Mouse (Mus musculus) ES-E14 (cell line): ENCODE results near the gene Gm10428. TPM values are rescaled to one million over a fixed set of nuclear protein-coding genes. Genes with fewer than 3 reads are reported as not detected.
"Not testable (repeated sequence)": the region's sequence is repeated elsewhere in the genome, so short reads cannot be mapped to it uniquely, and the experiment has no call there.

Experiments used
- DNase-seq: peaks from one replicate; pipeline ENCODE4 v3.0.0-alpha.2; 2013; ENCODE audit warnings: low read depth, low spot score
- H3K27ac ChIP-seq: 2 replicates; pipeline ENCODE4 v1.5.1; 2012; ENCODE audit warnings: low read depth, mild to moderate bottlenecking, low read length, moderate library complexity, mixed read lengths; ENCODE audit not compliant: poor library complexity, insufficient read depth, severe bottlenecking
- H3K36me3 ChIP-seq: 2 replicates; pipeline ENCODE4 v1.6.1; 2012; ENCODE audit warnings: mild to moderate bottlenecking, low read length, moderate library complexity, mixed read lengths; ENCODE audit not compliant: control insufficient read depth, poor library complexity, insufficient read depth, severe bottlenecking
- H3K4me1 ChIP-seq, 2 experiments: fragments of 150-350 bp in 1 of 2; sonication (generic) in 1 of 2; 2 replicates each; pipeline ENCODE4 v1.6.1; 2012; ENCODE audit warnings: low read length in 2 of 2, mild to moderate bottlenecking in 1 of 2, mixed read lengths in 1 of 2; ENCODE audit not compliant: control insufficient read depth in 2 of 2, insufficient read depth in 2 of 2, poor library complexity in 1 of 2
- H3K4me3 ChIP-seq, 2 experiments: fragments of 150-350 bp in 1 of 2; sonication (generic) in 1 of 2; 2 replicates each; pipeline ENCODE4 v1.5.1; 2012; ENCODE audit warnings: low read length in 2 of 2, low read depth in 1 of 2, mild to moderate bottlenecking in 1 of 2, mixed read lengths in 1 of 2; ENCODE audit not compliant: insufficient read depth in 1 of 2, poor library complexity in 1 of 2, severe bottlenecking in 1 of 2
- H3K9ac ChIP-seq: 2 replicates; pipeline ENCODE4 v1.6.1; 2012; ENCODE audit warnings: low read depth, mild to moderate bottlenecking, low read length, mixed read lengths; ENCODE audit not compliant: poor library complexity, insufficient read depth, severe bottlenecking
- H3K9me3 ChIP-seq: fragments of 150-350 bp; sonication (generic); 2 replicates; pipeline ENCODE4 v1.6.1; 2012; ENCODE audit warnings: low read depth, mild to moderate bottlenecking, low read length; ENCODE audit not compliant: control insufficient read depth, insufficient read depth
- CHD2 ChIP-seq: IDR thresholded peaks from 2 replicates; pipeline ENCODE4 v1.6.1; 2014; ENCODE audit warnings: mild to moderate bottlenecking, low read depth, low read length, inconsistent platforms
- HCFC1 ChIP-seq: IDR thresholded peaks from 2 replicates; pipeline ENCODE4 v1.6.1; 2012; ENCODE audit warnings: low read length, inconsistent platforms, borderline replicate concordance; ENCODE audit not compliant: insufficient read depth
- MAFK ChIP-seq: IDR thresholded peaks from 2 replicates; pipeline ENCODE4 v1.6.1; 2014; ENCODE audit warnings: mild to moderate bottlenecking, low read depth, low read length, inconsistent platforms; ENCODE audit not compliant: insufficient read depth
- ZC3H11A ChIP-seq: IDR thresholded peaks from 2 replicates; pipeline ENCODE4 v1.6.1; 2012; ENCODE audit warnings: low read depth, mild to moderate bottlenecking, inconsistent platforms, low read length, borderline replicate concordance
- ZNF384 ChIP-seq: IDR thresholded peaks from 2 replicates; pipeline ENCODE4 v1.6.1; 2012; ENCODE audit warnings: low read depth, low read length, inconsistent platforms
- in situ Hi-C, 2 experiments: fragments of 600-800 bp; cut with MboI; formaldehyde crosslinking; loops; one replicate each; pipeline ENCODE4 v1.15.1; 2025; ENCODE audit warnings: low sequenced_read_pairs in 2 of 2, inconsistent platforms in 1 of 2; ENCODE audit not compliant: unreplicated experiment in 2 of 2
- total RNA-seq: library from RNA; depleted of rRNA; stranded (reverse); fragments of 300-350 nt; gene quantifications from 2 replicates; pipeline ENCODE4 v1.2.3, GENCODE M21; 2012

The Gm10428 gene
- total RNA-seq, 1 experiment = not detected

DNA sequence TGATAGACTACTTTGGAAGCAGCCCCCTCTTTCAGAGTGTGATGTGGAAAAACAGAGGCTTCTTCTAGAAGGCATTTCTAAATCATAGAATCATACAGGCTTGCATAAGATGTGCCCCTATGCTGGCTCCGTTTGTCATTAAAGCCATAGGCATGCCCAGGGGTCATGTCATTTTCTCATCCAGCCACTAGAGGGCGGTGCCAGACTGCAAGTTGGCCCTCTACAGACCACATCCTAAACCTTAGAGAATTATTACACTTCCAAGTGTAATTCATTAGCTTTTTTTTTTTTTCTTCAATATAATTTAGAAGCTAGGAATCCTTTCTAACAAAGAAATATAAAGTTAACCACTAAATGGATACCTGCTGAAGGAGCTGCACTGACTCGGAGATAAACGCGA lies 8.8 kb upstream of the Gm10428 start:
- no peak overlapping the region for H3K27ac ChIP-seq
- no peak overlapping the region for H3K4me3 ChIP-seq
- in situ Hi-C loops = loop anchor here in 1 of 2 experiments (10.0 kb wide), 1 partner anchor 411 kb away; no protein-coding TSS in a partner anchor
- no peaks in the 10 kb centered on the region for H3K36me3 ChIP-seq
- no peak for TF ChIP-seq ZNF384
- TF ChIP-seq ZC3H11A = peak; percentile 80; the same call in 1 of the 2 replicates
- TF ChIP-seq HCFC1 = no peak
- no peak for TF ChIP-seq MAFK
- no peak for TF ChIP-seq CHD2
- H3K4me1 ChIP-seq = no peaks in the 10 kb centered on the region
- no peaks in the 10 kb centered on the region for H3K9me3 ChIP-seq
- no peak overlapping the region for H3K9ac ChIP-seq
- no peak for DNase-seq

DNA sequence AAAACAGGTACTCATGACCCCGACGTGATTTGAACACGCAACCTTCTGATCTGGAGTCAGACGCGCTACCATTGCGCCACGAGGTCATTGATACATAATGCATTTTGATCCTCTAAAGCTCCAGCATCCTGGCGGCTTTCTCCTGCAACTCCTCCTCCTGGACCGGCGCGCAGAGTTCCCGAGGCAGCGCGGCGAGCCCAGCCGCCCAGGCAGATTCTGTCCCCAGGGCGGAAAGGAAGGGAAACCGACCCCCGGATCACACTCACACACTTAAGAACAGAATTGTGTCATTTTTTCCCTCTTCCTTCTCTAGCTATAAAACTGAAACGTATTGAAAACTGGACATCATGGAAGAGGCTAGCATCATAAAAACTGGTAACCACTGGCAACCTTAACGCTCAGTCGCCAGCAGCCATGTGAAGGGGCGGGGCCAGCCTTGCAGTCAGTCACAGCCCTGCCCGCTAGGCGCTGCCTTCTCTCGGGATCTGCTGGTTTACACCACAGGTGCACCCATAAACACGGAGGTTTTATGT lies 6.8 kb upstream of the Gm10428 start:
- Histone ChIP-seq H3K4me3 (peak overlapping the region; percentile 25 to 26; a peak in 3 of 4 replicates), H3K9me3 (no peaks in the 10 kb centered on the region), H3K27ac (no peak overlapping the region), H3K4me1 (no peaks in the 10 kb centered on the region), H3K9ac (no peak overlapping the region), H3K36me3 (no peaks in the 10 kb centered on the region)
- no peak for DNase-seq
- TF ChIP-seq CHD2 (no peak), HCFC1 (no peak), MAFK (no peak), ZC3H11A (no peak), ZNF384 (no peak)
- in situ Hi-C loops = loop anchor here in 1 of 2 experiments (10.0 kb wide), 1 partner anchor 409 kb away; no protein-coding TSS in a partner anchor

DNA sequence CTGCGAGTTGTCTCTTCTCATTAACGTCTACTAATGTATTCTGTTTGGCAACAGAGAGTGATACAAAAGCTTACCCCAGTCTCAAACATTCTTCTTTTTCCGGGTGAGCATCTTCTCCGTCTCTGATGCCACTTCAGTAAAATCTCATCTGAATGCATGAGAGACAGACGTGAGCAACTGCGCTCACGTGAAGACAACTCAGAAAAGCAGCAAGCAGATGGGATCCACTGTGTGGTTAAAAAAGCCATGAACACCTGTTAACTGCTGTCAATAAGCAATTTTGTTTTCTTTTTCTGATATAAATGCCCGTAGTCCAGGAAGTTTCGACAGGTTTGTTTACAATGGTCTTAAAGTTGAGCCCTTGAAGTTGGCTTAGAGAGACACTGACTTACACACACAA lies 5.7 kb upstream of the Gm10428 start:
- no peak overlapping the region for H3K9ac ChIP-seq
- no peak for TF ChIP-seq HCFC1
- TF ChIP-seq CHD2 = no peak
- TF ChIP-seq ZC3H11A = no peak
- no peak for TF ChIP-seq MAFK
- TF ChIP-seq ZNF384 = no peak
- H3K36me3 ChIP-seq = no peaks in the 10 kb centered on the region
- no peak overlapping the region for H3K27ac ChIP-seq
- H3K4me3 ChIP-seq = no peak overlapping the region
- H3K9me3 ChIP-seq = no peaks in the 10 kb centered on the region
- no peaks in the 10 kb centered on the region for H3K4me1 ChIP-seq
- in situ Hi-C loops = loop anchor here in 1 of 2 experiments (10.0 kb wide), 1 partner anchor 408 kb away; no protein-coding TSS in a partner anchor
- DNase-seq = no peak

DNA sequence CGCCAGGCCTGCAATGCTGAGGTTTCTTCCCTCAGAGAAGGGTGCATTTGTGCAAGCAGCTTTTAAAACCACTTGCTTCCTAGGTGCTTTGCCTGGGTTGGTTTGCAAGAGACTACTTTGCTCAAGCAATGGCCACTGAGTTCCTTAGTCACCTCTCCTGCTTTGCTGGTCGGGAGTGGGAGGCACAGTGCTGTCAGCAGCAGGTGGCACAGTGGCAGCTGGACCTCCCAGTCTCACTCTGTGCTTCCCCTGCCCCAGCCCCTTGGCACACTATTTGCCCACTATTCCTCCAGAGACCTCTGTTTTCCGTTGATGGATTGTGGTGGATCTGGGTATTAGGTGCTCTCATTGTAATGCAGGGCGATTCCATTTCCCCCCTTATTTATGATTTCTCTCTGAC lies 4.8 kb upstream of the Gm10428 start:
- Histone ChIP-seq H3K4me3 (no peak overlapping the region), H3K27ac (no peak overlapping the region), H3K9ac (no peak overlapping the region), H3K36me3 (no peaks in the 10 kb centered on the region), H3K9me3 (no peaks in the 10 kb centered on the region), H3K4me1 (no peaks in the 10 kb centered on the region)
- no peak for DNase-seq
- in situ Hi-C loops = loop anchor here in 1 of 2 experiments (10.0 kb wide), 1 partner anchor 407 kb away; no protein-coding TSS in a partner anchor
- TF ChIP-seq HCFC1 = no peak
- no peak for TF ChIP-seq ZC3H11A
- TF ChIP-seq ZNF384 = no peak
- no peak for TF ChIP-seq CHD2
- no peak for TF ChIP-seq MAFK

DNA sequence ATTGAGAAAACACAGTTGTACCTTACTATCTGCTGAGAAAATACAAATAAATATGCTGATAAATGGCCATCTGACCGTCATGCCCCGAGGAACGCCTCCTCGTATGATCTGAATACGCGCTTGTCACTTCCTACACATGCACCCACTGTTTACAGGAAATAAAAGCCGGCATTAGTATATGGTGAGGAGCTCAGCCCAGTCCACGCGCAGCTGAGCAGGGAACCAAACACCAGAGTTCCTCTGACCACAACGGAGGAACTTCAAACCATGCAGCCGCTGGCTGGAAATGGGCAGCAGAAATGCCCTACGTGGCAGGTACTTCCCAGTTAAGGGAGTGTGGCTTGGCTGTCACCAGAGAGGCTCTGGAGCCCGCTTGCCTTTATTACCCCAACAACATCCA lies 3.5 kb upstream of the Gm10428 start:
- in situ Hi-C loops = loop anchor here in 1 of 2 experiments (10.0 kb wide), 1 partner anchor 405 kb away; no protein-coding TSS in a partner anchor
- H3K9me3 ChIP-seq = not testable (repeated sequence)

More for the DNA sequence above, 3.5 kb upstream of the Gm10428 start:
- H3K4me1 ChIP-seq, H3K4me3 ChIP-seq, DNase-seq, H3K36me3 ChIP-seq, H3K27ac ChIP-seq, H3K9ac ChIP-seq: not testable (repeated sequence)
